Mouse (Mus musculus) forebrain, embryonic 14.5 days (tissue): ENCODE measurements around the gene AU018091. TPM values are rescaled to one million over a fixed set of nuclear protein-coding genes. Genes with fewer than 3 reads are reported as not detected.
"Not testable (repeated sequence)": the region's sequence is repeated elsewhere in the genome, so short reads cannot be mapped to it uniquely, and the experiment has no call there.

ENCODE experiments used
- ATAC-seq: fragments of 200-750 bp; cut with Nextera tagmentation; 2 replicates; pipeline ENCODE4 v1.8.0; 2017; ENCODE audit warnings: mild to moderate bottlenecking, moderate library complexity
- DNase-seq: peaks from one replicate; pipeline ENCODE4 v3.0.0-alpha.2; 2015; ENCODE audit warnings: low spot score
- H3K27ac ChIP-seq: fragments of 300-500 bp; sonication (generic); 2 replicates; pipeline ENCODE4 v1.5.1; 2014; ENCODE audit warnings: low read depth, mild to moderate bottlenecking, control low read depth, low read length, moderate library complexity
- H3K27me3 ChIP-seq: fragments of 300-500 bp; sonication (generic); replicated peaks from 2 replicates; pipeline ENCODE4 v1.6.1; 2014; ENCODE audit warnings: low read length, control low read depth, mixed read lengths; ENCODE audit not compliant: control insufficient read depth, insufficient read depth
- H3K36me3 ChIP-seq: fragments of 300-500 bp; sonication (generic); 2 replicates; pipeline ENCODE4 v1.6.1; 2014; ENCODE audit warnings: low read length, control low read depth; ENCODE audit not compliant: control insufficient read depth, insufficient read depth
- H3K4me1 ChIP-seq: fragments of 300-500 bp; sonication (generic); 2 replicates; pipeline ENCODE4 v1.6.1; 2014; ENCODE audit warnings: antibody characterized with exemption, low read length, control low read depth; ENCODE audit not compliant: control insufficient read depth, insufficient read depth
- H3K4me2 ChIP-seq: fragments of 300-500 bp; sonication (generic); 2 replicates; pipeline ENCODE4 v1.6.1; 2014; ENCODE audit warnings: mild to moderate bottlenecking, control low read depth, low read length
- H3K4me3 ChIP-seq: fragments of 300-500 bp; sonication (generic); 2 replicates; pipeline ENCODE4 v1.5.1; 2014; ENCODE audit warnings: low read depth, low read length, control low read depth
- H3K9ac ChIP-seq: fragments of 300-500 bp; sonication (generic); 2 replicates; pipeline ENCODE4 v1.6.1; 2014; ENCODE audit warnings: mild to moderate bottlenecking, low read length, control low read depth, moderate library complexity
- H3K9me3 ChIP-seq: fragments of 300-500 bp; sonication (generic); replicated peaks from 2 replicates; pipeline ENCODE4 v1.6.1; 2016; ENCODE audit warnings: low read length, control low read depth, mixed read lengths; ENCODE audit not compliant: control insufficient read depth
- WGBS: fragments of 180-500 bp; shearing (Covaris S2); extraction: QIAGEN DNeasy Blood & Tissue Kit; methylation state at CpG from one replicate; pipeline ENCODE4 v1.1.7; 2014; 5-methylcytosine and 5-hydroxymethylcytosine counted together
- polyA plus RNA-seq: library from polyadenylated mRNA; unstranded; fragments of >200 nt; fragmentation: Nextera tagmentation; extraction: Ambion mirVana; gene quantifications from 2 replicates; pipeline ENCODE4 v1.2.1, GENCODE M21; 2014

The AU018091 gene
- polyA plus RNA-seq, 1 experiment from 2014 or later, result not detected

GRCm38 (mm10) chr7:3146072-3146471 lies 22.9 kb downstream of the AU018091 start:
- H3K9ac ChIP-seq, result no peak overlapping the region
- no peak overlapping the region for H3K27ac ChIP-seq
- peaks cover 3% of the 10 kb centered on the region; the same call in 1 of the 2 replicates for H3K9me3 ChIP-seq
- no peak for ATAC-seq
- H3K27me3 ChIP-seq, result no peaks in the 10 kb centered on the region
- DNase-seq, result no peak
- no peak overlapping the region for H3K4me2 ChIP-seq
- H3K4me3 ChIP-seq, result no peak overlapping the region
- no peaks in the 10 kb centered on the region for H3K36me3 ChIP-seq
- H3K4me1 ChIP-seq, result no peaks in the 10 kb centered on the region

DNA sequence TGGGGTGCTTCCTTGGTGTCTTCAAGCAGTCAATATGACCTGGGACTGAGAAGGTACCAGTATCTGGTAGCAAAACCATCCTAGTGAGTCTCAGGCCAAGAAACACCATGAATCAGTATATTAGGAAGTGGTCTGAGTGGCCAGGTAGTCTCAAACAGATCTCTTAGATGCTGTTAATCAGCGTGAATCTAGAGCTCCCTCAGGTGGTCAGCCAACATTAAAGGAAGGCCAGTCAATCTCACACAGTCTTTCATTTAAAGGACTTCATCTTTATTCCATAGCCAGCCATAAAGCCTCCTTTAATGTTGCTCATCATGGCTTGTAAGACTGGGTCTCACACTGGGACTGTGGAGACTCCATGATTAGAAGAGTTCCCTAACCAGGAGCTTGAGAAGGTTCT lies 25.7 kb downstream of the AU018091 start:
- Histone ChIP-seq H3K36me3 (no peaks in the 10 kb centered on the region), H3K4me1 (no peaks in the 10 kb centered on the region), H3K9ac (no peak overlapping the region), H3K27ac (no peak overlapping the region), H3K4me2 (no peak overlapping the region), H3K9me3 (peaks cover 3% of the 10 kb centered on the region; the same call in 1 of the 2 replicates), H3K27me3 (no peaks in the 10 kb centered on the region), H3K4me3 (no peak overlapping the region)
- ATAC-seq, result no peak
- no peak for DNase-seq
- WGBS, result 10% methylated on average over 1 of the region's 1 CpGs

GRCm38 (mm10) chr7:3135606-3136005 lies 33.4 kb downstream of the AU018091 start:
- ATAC-seq (no peak), DNase-seq (no peak)
- Histone ChIP-seq H3K4me2 (no peak overlapping the region), H3K4me1 (no peaks in the 10 kb centered on the region), H3K27me3 (no peaks in the 10 kb centered on the region), H3K9ac (no peak overlapping the region), H3K4me3 (no peak overlapping the region), H3K36me3 (no peaks in the 10 kb centered on the region), H3K27ac (no peak overlapping the region), H3K9me3 (peaks cover 7% of the 10 kb centered on the region)
- 70% methylated on average over 4 of the region's 4 CpGs for WGBS

DNA sequence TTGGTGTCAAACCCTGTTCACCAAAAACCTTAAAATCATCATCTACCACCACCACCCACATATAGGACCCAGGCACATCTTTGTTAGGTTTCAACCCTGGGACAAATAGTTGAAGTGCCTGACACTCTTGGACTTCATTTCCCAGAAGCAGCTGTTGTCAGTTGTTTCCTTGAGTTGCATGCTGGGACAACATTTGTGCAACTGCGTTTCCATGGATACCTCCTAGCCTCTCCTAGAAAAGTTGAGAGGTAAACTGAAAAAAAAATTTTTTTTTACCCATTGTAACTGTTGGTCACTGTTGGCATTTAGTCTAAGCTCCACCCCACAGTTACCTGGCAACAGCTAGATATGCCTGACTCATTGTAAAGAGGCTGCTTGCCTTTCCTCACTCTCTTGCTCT lies 34.3 kb downstream of the AU018091 start:
- WGBS, result 61% methylated on average over 1 of the region's 1 CpGs
- peaks cover 7% of the 10 kb centered on the region for H3K9me3 ChIP-seq
- ATAC-seq (no peak), DNase-seq (no peak)
- no peak overlapping the region for H3K27ac ChIP-seq
- no peaks in the 10 kb centered on the region for H3K36me3 ChIP-seq
- no peaks in the 10 kb centered on the region for H3K4me1 ChIP-seq
- no peak overlapping the region for H3K4me3 ChIP-seq
- H3K9ac ChIP-seq, result no peak overlapping the region
- no peak overlapping the region for H3K4me2 ChIP-seq
- no peaks in the 10 kb centered on the region for H3K27me3 ChIP-seq

- H3K9ac ChIP-seq, result no peak overlapping the region
- H3K4me2 ChIP-seq, result no peak overlapping the region
- DNase-seq (no peak), ATAC-seq (no peak)
- H3K27me3 ChIP-seq, result no peaks in the 10 kb centered on the region
- H3K4me3 ChIP-seq, result no peak overlapping the region
- no peaks in the 10 kb centered on the region for H3K36me3 ChIP-seq
- peaks cover 4% of the 10 kb centered on the region for H3K9me3 ChIP-seq
- WGBS, result 58% methylated on average over 1 of the region's 1 CpGs
- no peak overlapping the region for H3K27ac ChIP-seq
- no peaks in the 10 kb centered on the region for H3K4me1 ChIP-seq
These were observed 38.7 kb downstream of the AU018091 start for GRCm38 (mm10) chr7:3130342-3130741.

GRCm38 (mm10) chr7:3128564-3128963 lies 40.4 kb downstream of the AU018091 start:
- H3K4me3 ChIP-seq, result not testable (repeated sequence)

DNA sequence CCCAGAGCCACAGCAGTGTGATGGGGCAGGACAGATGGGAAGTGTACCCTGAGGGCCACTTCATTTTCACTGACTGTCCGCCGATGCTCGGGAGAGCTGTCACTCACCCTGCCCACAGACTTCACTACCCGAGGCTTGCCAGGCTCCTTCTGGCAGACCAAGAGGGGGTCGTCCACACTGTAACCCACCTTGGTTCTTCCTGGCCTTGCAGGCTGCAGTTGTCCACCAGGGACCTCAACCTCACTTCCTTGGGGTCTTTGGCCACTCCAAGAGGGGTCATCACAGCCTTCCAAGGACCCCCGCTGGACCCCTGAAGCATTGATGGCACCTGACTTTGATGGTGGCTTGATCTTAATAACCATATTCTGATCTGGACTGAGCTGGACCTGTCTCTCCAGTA lies 57.8 kb downstream of the AU018091 start:
- not testable (repeated sequence) for ATAC-seq, H3K27me3 ChIP-seq, H3K4me1 ChIP-seq, H3K9me3 ChIP-seq, H3K27ac ChIP-seq, DNase-seq, H3K9ac ChIP-seq, H3K4me3 ChIP-seq, H3K4me2 ChIP-seq, H3K36me3 ChIP-seq
- no CpG with 5 or more reads among the region's 6 CpGs for WGBS

More at GRCm38 (mm10) chr7:3128564-3128963, 40.4 kb downstream of the AU018091 start:
- not testable (repeated sequence) for H3K9me3 ChIP-seq, ATAC-seq, H3K4me2 ChIP-seq, H3K27me3 ChIP-seq, H3K4me1 ChIP-seq, DNase-seq, H3K36me3 ChIP-seq, H3K9ac ChIP-seq, H3K27ac ChIP-seq

DNA sequence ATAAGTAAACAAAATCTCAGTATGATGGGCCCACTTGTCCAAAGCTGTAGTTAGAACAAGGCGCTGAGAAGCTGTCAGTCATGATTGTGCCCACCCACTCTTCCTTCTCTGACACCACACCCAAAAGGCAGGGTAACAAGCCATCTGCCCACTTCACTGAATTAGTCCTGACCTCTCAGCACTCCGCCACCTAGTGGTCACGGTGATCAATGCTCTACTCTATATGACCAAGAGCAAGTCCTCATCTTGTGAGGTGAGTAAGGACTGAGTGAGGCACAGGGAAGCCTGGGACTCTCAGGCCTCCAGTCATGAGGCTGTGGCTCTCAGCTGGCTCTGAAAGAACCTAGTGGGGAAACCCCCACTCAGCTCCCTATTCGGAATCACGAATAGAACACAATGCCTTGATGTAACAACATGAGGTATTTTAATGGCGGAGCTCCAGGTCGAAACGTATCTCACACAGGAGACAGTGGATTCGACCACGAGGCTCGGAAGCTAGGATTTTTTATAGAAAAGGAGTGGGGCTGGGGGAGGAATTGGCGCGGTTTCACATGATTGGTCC lies 62.4 kb downstream of the AU018091 start:
- H3K4me1 ChIP-seq, H3K9ac ChIP-seq, H3K27me3 ChIP-seq, H3K4me2 ChIP-seq, H3K36me3 ChIP-seq, H3K4me3 ChIP-seq, DNase-seq, H3K27ac ChIP-seq, H3K9me3 ChIP-seq, ATAC-seq: not testable (repeated sequence)
- WGBS, result 68% methylated on average over 13 of the region's 13 CpGs
